Mouse (Mus musculus): ENCODE measurements at regions not wholly inside any gene's neighbourhood (a gene's known extent, or its start where the extent isn't known, plus 50 kb on each side); places are given as distances from the start of the nearest gene placed in this dataset.

GRCm38 (mm10) chr8:12499658-12500057 is 73.2 kb upstream of the Spaca7 start:
- Histone ChIP-seq H3K4me3 (no peak overlapping the region), H3K36me3 (ENCODE audit: control insufficient read depth, insufficient read depth, low read length) (no peaks in the 10 kb centered on the region), H3K27me3 (ENCODE audit: control insufficient read depth, insufficient read depth, low read length) (peaks cover 13% of the 10 kb centered on the region), H3K79me2 (replicated peaks; ENCODE audit: control insufficient read depth, insufficient read depth, low read length) (no peaks in the 10 kb centered on the region), H3K4me1 (ENCODE audit: control insufficient read depth, insufficient read depth, low read length) (no peaks in the 10 kb centered on the region), H3K9ac (ENCODE audit: low read depth, low read length) (no peak overlapping the region), H3K27ac (no peak overlapping the region)
- intact Hi-C loops (cut with DNase I) = no loop called here
- no peak for DNase-seq
- WGBS = 15% methylated on average over 5 of the region's 5 CpGs
- no peak for TF ChIP-seq EP300 (IDR thresholded peaks at IDR 0.05; ENCODE audit: insufficient read depth, low read depth, low read length)
- no peak for TF ChIP-seq CTCF (IDR thresholded peaks at IDR 0.05)
- TF ChIP-seq POLR2A (IDR thresholded peaks at IDR 0.05; ENCODE audit: insufficient read depth, low read depth, low read length) = no peak

- TF ChIP-seq EP300 (IDR thresholded peaks at IDR 0.05; ENCODE audit: insufficient read depth, low read depth, low read length) (no peak), POLR2A (IDR thresholded peaks at IDR 0.05; ENCODE audit: insufficient read depth, low read depth, low read length) (no peak)
- H3K4me1 ChIP-seq (ENCODE audit: control insufficient read depth, insufficient read depth, low read length) = no peaks in the 10 kb centered on the region
- no peaks in the 10 kb centered on the region for H3K79me2 ChIP-seq (replicated peaks; ENCODE audit: control insufficient read depth, insufficient read depth, low read length)
- WGBS = 38% methylated on average over 3 of the region's 3 CpGs
- H3K36me3 ChIP-seq (ENCODE audit: control insufficient read depth, insufficient read depth, low read length) = no peaks in the 10 kb centered on the region
- DNase-seq = no peak
- no peak overlapping the region for H3K4me3 ChIP-seq
- H3K9ac ChIP-seq (ENCODE audit: low read depth, low read length) = no peak overlapping the region
- no peak overlapping the region for H3K27ac ChIP-seq
- H3K27me3 ChIP-seq (ENCODE audit: control insufficient read depth, insufficient read depth, low read length) = peaks cover 13% of the 10 kb centered on the region
- intact Hi-C loops (cut with DNase I) = no loop called here
Measured at GRCm38 (mm10) chr8:12500291-12500690, 72.5 kb upstream of the Spaca7 start.

- TF ChIP-seq CTCF (IDR thresholded peaks at IDR 0.05) (no peak), POLR2A (IDR thresholded peaks at IDR 0.05; ENCODE audit: insufficient read depth, low read depth, low read length) (no peak), EP300 (IDR thresholded peaks at IDR 0.05; ENCODE audit: insufficient read depth, low read depth, low read length) (no peak)
- Histone ChIP-seq H3K4me3 (no peak overlapping the region), H3K9ac (ENCODE audit: low read depth, low read length) (no peak overlapping the region), H3K79me2 (replicated peaks; ENCODE audit: control insufficient read depth, insufficient read depth, low read length) (no peaks in the 10 kb centered on the region), H3K27ac (no peak overlapping the region), H3K4me1 (ENCODE audit: control insufficient read depth, insufficient read depth, low read length) (no peaks in the 10 kb centered on the region), H3K36me3 (ENCODE audit: control insufficient read depth, insufficient read depth, low read length) (no peaks in the 10 kb centered on the region), H3K27me3 (ENCODE audit: control insufficient read depth, insufficient read depth, low read length) (peaks cover 14% of the 10 kb centered on the region)
- no peak for DNase-seq
- intact Hi-C loops (cut with DNase I) = no loop called here
- WGBS = 8% methylated on average over 11 of the region's 11 CpGs
Measured at GRCm38 (mm10) chr8:12501824-12502223, 71.0 kb upstream of the Spaca7 start.

GRCm38 (mm10) chr8:12502321-12502775 is 70.5 kb upstream of the Spaca7 start:
- TF ChIP-seq EP300 (IDR thresholded peaks at IDR 0.05; ENCODE audit: insufficient read depth, low read depth, low read length) (no peak), CTCF (IDR thresholded peaks at IDR 0.05) (no peak), POLR2A (IDR thresholded peaks at IDR 0.05; ENCODE audit: insufficient read depth, low read depth, low read length) (no peak)
- WGBS = 1% methylated on average over 22 of the region's 22 CpGs
- H3K27me3 ChIP-seq (ENCODE audit: control insufficient read depth, insufficient read depth, low read length) = peaks cover 15% of the 10 kb centered on the region
- DNase-seq = no peak
- H3K27ac ChIP-seq = no peak overlapping the region
- no peak overlapping the region for H3K4me3 ChIP-seq
- H3K79me2 ChIP-seq (replicated peaks; ENCODE audit: control insufficient read depth, insufficient read depth, low read length) = no peaks in the 10 kb centered on the region
- H3K9ac ChIP-seq (ENCODE audit: low read depth, low read length) = no peak overlapping the region
- no peaks in the 10 kb centered on the region for H3K4me1 ChIP-seq (ENCODE audit: control insufficient read depth, insufficient read depth, low read length)
- H3K36me3 ChIP-seq (ENCODE audit: control insufficient read depth, insufficient read depth, low read length) = no peaks in the 10 kb centered on the region
- intact Hi-C loops (cut with DNase I) = no loop called here

GRCm38 (mm10) chr8:12502856-12503255 is 70.0 kb upstream of the Spaca7 start:
- TF ChIP-seq EP300 (IDR thresholded peaks at IDR 0.05; ENCODE audit: insufficient read depth, low read depth, low read length) (no peak), CTCF (IDR thresholded peaks at IDR 0.05) (no peak), POLR2A (IDR thresholded peaks at IDR 0.05; ENCODE audit: insufficient read depth, low read depth, low read length) (no peak)
- Histone ChIP-seq H3K36me3 (ENCODE audit: control insufficient read depth, insufficient read depth, low read length) (no peaks in the 10 kb centered on the region), H3K9ac (ENCODE audit: low read depth, low read length) (no peak overlapping the region), H3K27me3 (ENCODE audit: control insufficient read depth, insufficient read depth, low read length) (peaks cover 15% of the 10 kb centered on the region), H3K4me3 (no peak overlapping the region), H3K27ac (no peak overlapping the region), H3K4me1 (ENCODE audit: control insufficient read depth, insufficient read depth, low read length) (no peaks in the 10 kb centered on the region), H3K79me2 (replicated peaks; ENCODE audit: control insufficient read depth, insufficient read depth, low read length) (no peaks in the 10 kb centered on the region)
- DNase-seq = no peak
- 20% methylated on average over 6 of the region's 6 CpGs for WGBS
- intact Hi-C loops (cut with DNase I) = no loop called here

GRCm38 (mm10) chr8:12503344-12503743 is 69.5 kb upstream of the Spaca7 start:
- H3K27me3 ChIP-seq (ENCODE audit: control insufficient read depth, insufficient read depth, low read length) = peaks cover 15% of the 10 kb centered on the region
- intact Hi-C loops (cut with DNase I) = no loop called here
- H3K79me2 ChIP-seq (replicated peaks; ENCODE audit: control insufficient read depth, insufficient read depth, low read length) = no peaks in the 10 kb centered on the region
- H3K4me3 ChIP-seq = no peak overlapping the region
- no peak overlapping the region for H3K9ac ChIP-seq (ENCODE audit: low read depth, low read length)
- no peak for DNase-seq
- no peak for TF ChIP-seq EP300 (IDR thresholded peaks at IDR 0.05; ENCODE audit: insufficient read depth, low read depth, low read length)
- no peak for TF ChIP-seq POLR2A (IDR thresholded peaks at IDR 0.05; ENCODE audit: insufficient read depth, low read depth, low read length)
- no peak for TF ChIP-seq CTCF (IDR thresholded peaks at IDR 0.05)
- H3K4me1 ChIP-seq (ENCODE audit: control insufficient read depth, insufficient read depth, low read length) = no peaks in the 10 kb centered on the region
- no peak overlapping the region for H3K27ac ChIP-seq
- no peaks in the 10 kb centered on the region for H3K36me3 ChIP-seq (ENCODE audit: control insufficient read depth, insufficient read depth, low read length)
- 17% methylated on average over 14 of the region's 14 CpGs for WGBS

All from heart, adult 2 months (tissue).